Mouse (Mus musculus) lung, postnatal 36 days (tissue): Measurements from ENCODE around the gene Dynlt1b.
A peak's percentile ranks its signal among the peaks of the same experiment; 100 is the strongest.
"Not testable (repeated sequence)": the region's sequence is repeated elsewhere in the genome, so short reads cannot be mapped to it uniquely, and the experiment has no call there.

Experiments
- DNase-seq: peaks from one replicate; pipeline ENCODE4 v3.0.0; 2022; ENCODE audit warnings: mixed read lengths

The Dynlt1b gene

GRCm38 (mm10) chr17:6424294-6424980, 5.5 kb upstream of the Dynlt1b start:
- DNase-seq: not testable (repeated sequence)

GRCm38 (mm10) chr17:6425325-6425724, 4.6 kb upstream of the Dynlt1b start:
- not testable (repeated sequence) for DNase-seq

- not testable (repeated sequence) for DNase-seq
Measured at GRCm38 (mm10) chr17:6426869-6427268, 3.0 kb upstream of the Dynlt1b start.

GRCm38 (mm10) chr17:6428926-6429325, 986 bp upstream of the Dynlt1b start:
- DNase-seq: not testable (repeated sequence)

- not testable (repeated sequence) for DNase-seq
Measured at GRCm38 (mm10) chr17:6430410-6431001, 594 bp downstream of the Dynlt1b start.

GRCm38 (mm10) chr17:6432456-6432855, 2.5 kb downstream of the Dynlt1b start:
- peak; percentile 49 for DNase-seq

GRCm38 (mm10) chr17:6433691-6434090, 3.8 kb downstream of the Dynlt1b start:
- DNase-seq: not testable (repeated sequence)

- not testable (repeated sequence) for DNase-seq
Measured at GRCm38 (mm10) chr17:6438080-6438479, 8.2 kb downstream of the Dynlt1b start.

GRCm38 (mm10) chr17:6439913-6440312, 10.0 kb downstream of the Dynlt1b start:
- DNase-seq: not testable (repeated sequence)

- not testable (repeated sequence) for DNase-seq
Measured at GRCm38 (mm10) chr17:6440493-6441077, 10.7 kb downstream of the Dynlt1b start.

GRCm38 (mm10) chr17:6441254-6441653, 11.3 kb downstream of the Dynlt1b start:
- not testable (repeated sequence) for DNase-seq

- DNase-seq: not testable (repeated sequence)
Measured at GRCm38 (mm10) chr17:6442513-6442912, 12.6 kb downstream of the Dynlt1b start.

GRCm38 (mm10) chr17:6445794-6446587, 16.1 kb downstream of the Dynlt1b start:
- DNase-seq: not testable (repeated sequence)

- not testable (repeated sequence) for DNase-seq
Measured at GRCm38 (mm10) chr17:6448293-6448692, 18.4 kb downstream of the Dynlt1b start.

- DNase-seq: not testable (repeated sequence)
Measured at GRCm38 (mm10) chr17:6449166-6449565, 19.3 kb downstream of the Dynlt1b start.

GRCm38 (mm10) chr17:6451205-6451604, 21.3 kb downstream of the Dynlt1b start:
- DNase-seq: not testable (repeated sequence)

GRCm38 (mm10) chr17:6452689-6453088, 22.8 kb downstream of the Dynlt1b start:
- DNase-seq: not testable (repeated sequence)

GRCm38 (mm10) chr17:6454703-6455102, 24.8 kb downstream of the Dynlt1b start:
- DNase-seq: not testable (repeated sequence)

GRCm38 (mm10) chr17:6455883-6456282, 26.0 kb downstream of the Dynlt1b start:
- not testable (repeated sequence) for DNase-seq

GRCm38 (mm10) chr17:6456614-6457402, 26.9 kb downstream of the Dynlt1b start:
- DNase-seq: not testable (repeated sequence)

GRCm38 (mm10) chr17:6461083-6461595, 31.2 kb downstream of the Dynlt1b start:
- not testable (repeated sequence) for DNase-seq

GRCm38 (mm10) chr17:6465735-6466134, 35.8 kb downstream of the Dynlt1b start:
- DNase-seq: not testable (repeated sequence)
